Mouse (Mus musculus) midbrain, embryonic 16.5 days (tissue): ENCODE data around the gene Tnfsf13. TPM values are rescaled to one million over a fixed set of nuclear protein-coding genes. Genes with fewer than 3 reads are reported as not detected.

Source experiments
- ATAC-seq: fragments of 200-750 bp; cut with Nextera tagmentation; 2 replicates; pipeline ENCODE4 v1.8.0; 2017; ENCODE audit warnings: moderate TSS enrichment
- H3K27ac ChIP-seq: fragments of 300-500 bp; sonication (generic); 2 replicates; pipeline ENCODE4 v1.5.1; 2014; ENCODE audit warnings: mild to moderate bottlenecking, low read length, mixed read lengths
- H3K27me3 ChIP-seq: fragments of 300-500 bp; sonication (generic); 2 replicates; pipeline ENCODE4 v1.6.1; 2014; ENCODE audit warnings: low read depth, low read length, mixed read lengths; ENCODE audit not compliant: control insufficient read depth, insufficient read depth
- H3K36me3 ChIP-seq: fragments of 300-500 bp; sonication (generic); 2 replicates; pipeline ENCODE4 v1.6.1; 2014; ENCODE audit warnings: mild to moderate bottlenecking, low read length, moderate library complexity, mixed read lengths; ENCODE audit not compliant: control insufficient read depth, insufficient read depth
- H3K4me1 ChIP-seq: fragments of 300-500 bp; sonication (generic); 2 replicates; pipeline ENCODE4 v1.6.1; 2014; ENCODE audit warnings: mild to moderate bottlenecking, low read length, mixed read lengths; ENCODE audit not compliant: control insufficient read depth, insufficient read depth
- H3K4me2 ChIP-seq: fragments of 300-500 bp; sonication (generic); 2 replicates; pipeline ENCODE4 v1.6.1; 2014; ENCODE audit warnings: mild to moderate bottlenecking, low read length, mixed read lengths
- H3K4me3 ChIP-seq: fragments of 300-500 bp; sonication (generic); 2 replicates; pipeline ENCODE4 v1.5.1; 2014; ENCODE audit warnings: low read depth, mild to moderate bottlenecking, low read length, moderate library complexity, mixed read lengths
- H3K9ac ChIP-seq: fragments of 300-500 bp; sonication (generic); 2 replicates; pipeline ENCODE4 v1.6.1; 2014; ENCODE audit warnings: low read depth, low read length, mixed read lengths
- H3K9me3 ChIP-seq: fragments of 300-500 bp; sonication (generic); replicated peaks from 2 replicates; pipeline ENCODE4 v1.6.1; 2014; ENCODE audit warnings: mild to moderate bottlenecking, low read length, mixed read lengths; ENCODE audit not compliant: control insufficient read depth, poor library complexity, severe bottlenecking
- WGBS: fragments of 180-500 bp; shearing (Covaris S2); extraction: QIAGEN DNeasy Blood & Tissue Kit; methylation state at CpG from one replicate; pipeline ENCODE4 v1.1.7; 2014; 5-methylcytosine and 5-hydroxymethylcytosine counted together
- polyA plus RNA-seq: library from polyadenylated mRNA; unstranded; fragments of >200 nt; fragmentation: Nextera tagmentation; extraction: Ambion mirVana; gene quantifications from 2 replicates; pipeline ENCODE4 v1.2.1, GENCODE M21; 2015

Gene Tnfsf13
- polyA plus RNA-seq, 1 experiment from 2014 or later = 0.53 TPM

DNA sequence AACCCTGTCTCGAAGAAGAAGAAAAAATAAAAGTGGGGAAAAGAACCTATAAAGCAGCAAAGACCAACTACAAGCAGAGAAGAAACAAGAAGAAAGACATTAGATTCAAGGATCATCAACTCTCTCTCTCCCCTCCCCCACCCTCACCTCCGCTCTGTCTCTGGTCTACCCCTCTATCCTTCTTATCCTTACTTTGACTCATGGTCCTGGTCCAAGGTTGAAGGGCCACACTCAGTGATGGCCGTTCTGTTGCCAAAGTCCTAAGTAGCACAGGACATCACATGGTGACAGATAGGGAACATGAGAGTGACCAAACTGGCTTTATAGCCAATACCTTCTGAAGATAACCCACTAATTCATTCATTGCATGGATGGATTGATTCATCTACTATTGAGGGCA is 11.8 kb upstream of the Tnfsf13 start:
- Histone ChIP-seq H3K27me3 (no peaks in the 10 kb centered on the region), H3K9me3 (no peaks in the 10 kb centered on the region), H3K4me3 (no peak overlapping the region), H3K27ac (no peak overlapping the region), H3K9ac (no peak overlapping the region), H3K36me3 (no peaks in the 10 kb centered on the region), H3K4me1 (peaks cover 14% of the 10 kb centered on the region), H3K4me2 (no peak overlapping the region)
- ATAC-seq = no peak
- WGBS = 86% methylated on average over 3 of the region's 3 CpGs

DNA sequence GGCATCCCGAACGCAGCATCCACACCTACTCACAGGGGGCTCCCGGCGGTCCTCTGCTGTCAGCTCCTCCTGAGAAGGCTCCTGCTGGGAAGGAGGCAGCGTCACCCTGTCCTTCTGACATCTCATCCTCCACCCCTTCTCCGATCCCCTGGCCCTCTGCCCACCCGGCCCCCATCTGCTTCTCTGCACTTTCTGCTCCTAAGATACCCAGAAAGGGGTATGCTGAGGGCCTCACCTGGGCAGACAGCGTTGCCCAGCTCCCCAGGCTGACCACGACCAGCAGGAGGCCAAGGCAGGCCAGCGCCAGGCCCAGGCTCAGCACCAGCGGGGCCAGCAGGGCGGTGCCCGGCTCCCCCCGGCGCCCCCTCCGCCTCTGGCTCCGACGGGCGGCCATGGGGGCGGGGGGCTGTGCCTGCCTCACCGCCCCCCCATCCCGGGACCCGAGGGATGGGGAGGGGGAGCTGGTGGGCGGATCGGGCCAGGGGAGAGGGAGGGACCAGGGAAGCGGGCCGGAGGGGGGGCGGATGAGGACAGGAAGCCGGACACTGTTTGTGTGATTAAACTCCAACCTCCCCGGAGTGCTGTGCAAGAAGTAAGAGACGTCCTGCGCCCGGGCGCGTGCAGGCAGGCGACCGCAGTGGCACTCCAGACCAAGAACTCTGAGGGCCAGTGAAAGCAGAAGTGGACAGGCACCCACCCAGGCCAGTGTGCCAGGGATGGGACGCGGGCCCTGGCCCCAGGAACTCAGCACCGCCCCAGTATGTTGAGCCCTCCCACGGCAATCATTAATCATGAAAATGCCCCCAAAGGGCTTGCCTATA is 10.0 kb upstream of the Tnfsf13 start, which contains the start of the genes Tnfsf12 and Tnfsfm13:
Gene Tnfsf12 (minus strand): TSS at position 489 of the 821 bp plus-strand sequence.
Gene Tnfsfm13 (minus strand): TSS at position 738 of the 821 bp plus-strand sequence.
- H3K36me3 ChIP-seq = no peaks in the 10 kb centered on the region
- WGBS = 3% methylated on average over 37 of the region's 41 CpGs
- 0 out of 2 replicates have a peak, but pooled peaks have one; percentile 54 for ATAC-seq
- peaks cover 14% of the 10 kb centered on the region for H3K4me1 ChIP-seq
- H3K27me3 ChIP-seq = no peaks in the 10 kb centered on the region
- H3K9me3 ChIP-seq = no peaks in the 10 kb centered on the region
- H3K27ac ChIP-seq = 0 out of 2 replicates have a peak within 1 kb of the TSS, but pooled peaks have one; percentile 19
- H3K9ac ChIP-seq = peak within 1 kb of the TSS; percentile 79
- peak within 1 kb of the TSS; percentile 45 for H3K4me3 ChIP-seq
- H3K4me2 ChIP-seq = peak within 1 kb of the TSS; percentile 94

DNA sequence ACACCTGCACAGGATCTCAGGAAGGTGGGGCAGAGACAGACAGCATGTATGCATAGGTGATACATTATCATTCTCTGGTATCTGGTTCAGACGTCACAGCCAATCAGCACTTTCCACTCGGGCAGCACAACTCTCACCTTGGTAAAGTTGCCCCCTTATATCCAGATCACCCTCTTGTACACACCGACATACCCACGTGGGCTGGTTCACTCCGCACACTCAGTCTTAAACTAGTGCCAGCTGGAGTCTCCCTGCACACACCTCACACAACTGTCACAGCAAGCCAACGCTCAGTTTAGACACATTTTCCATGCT is 9.4 kb upstream of the Tnfsf13 start:
- peak overlapping the region; percentile 79 for H3K9ac ChIP-seq
- no peak for ATAC-seq
- H3K27ac ChIP-seq = no peak overlapping the region
- H3K36me3 ChIP-seq = no peaks in the 10 kb centered on the region
- H3K9me3 ChIP-seq = no peaks in the 10 kb centered on the region
- 36% methylated on average over 6 of the region's 6 CpGs for WGBS
- H3K4me1 ChIP-seq = peaks cover 14% of the 10 kb centered on the region
- peak overlapping the region; percentile 45 for H3K4me3 ChIP-seq
- H3K27me3 ChIP-seq = no peaks in the 10 kb centered on the region
- H3K4me2 ChIP-seq = peak overlapping the region; percentile 94

DNA sequence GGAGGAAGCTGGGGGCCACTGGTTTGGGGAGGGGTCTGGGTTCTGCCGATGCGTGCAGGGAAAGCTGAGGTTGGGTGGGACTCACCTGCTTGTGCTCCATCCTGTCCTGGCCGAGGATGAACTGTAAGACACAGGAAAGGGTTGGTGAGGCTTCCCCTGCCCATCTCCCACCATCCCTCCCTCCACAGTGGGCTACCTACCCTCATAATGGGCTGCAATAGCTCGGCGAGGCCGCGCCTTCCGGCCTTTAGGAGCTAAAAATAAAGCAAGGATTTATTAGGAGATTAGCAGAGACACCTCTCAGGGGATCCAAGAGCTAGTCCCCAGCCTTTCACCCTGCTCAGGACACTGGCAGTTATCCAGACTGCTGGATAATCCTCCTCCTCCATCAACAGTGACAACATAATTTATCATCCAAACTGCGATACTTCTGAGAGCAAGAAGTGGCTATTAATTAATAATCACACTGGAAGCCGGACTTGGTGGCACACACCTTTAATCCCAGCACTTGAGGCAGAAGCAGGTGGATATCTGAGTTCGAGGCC is 7.9 kb upstream of the Tnfsf13 start:
- Histone ChIP-seq H3K4me3 (no peak overlapping the region), H3K27ac (no peak overlapping the region), H3K9me3 (no peaks in the 10 kb centered on the region), H3K36me3 (no peaks in the 10 kb centered on the region), H3K4me1 (peaks cover 14% of the 10 kb centered on the region), H3K4me2 (no peak overlapping the region), H3K27me3 (no peaks in the 10 kb centered on the region), H3K9ac (no peak overlapping the region)
- 37% methylated on average over 11 of the region's 11 CpGs for WGBS
- ATAC-seq = no peak

DNA sequence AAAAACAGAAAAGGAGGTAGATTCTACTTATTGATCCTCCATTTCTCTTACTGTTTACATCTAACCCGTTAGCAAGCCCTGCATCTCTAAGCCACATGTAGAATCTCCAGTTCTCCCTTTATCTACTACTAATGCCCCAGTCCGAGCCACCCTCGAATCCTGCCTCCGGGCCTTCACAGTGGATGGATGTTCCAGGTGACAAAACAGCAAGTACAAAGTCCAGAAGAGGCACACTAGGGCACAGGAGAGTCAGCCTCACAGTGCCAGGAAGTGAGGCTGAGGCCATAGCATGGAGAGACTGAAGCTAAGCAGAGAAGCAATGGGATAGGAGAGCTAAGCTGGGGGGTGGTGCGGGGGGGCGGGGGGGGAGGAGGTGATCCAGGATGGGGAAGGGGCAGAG is 7.3 kb upstream of the Tnfsf13 start:
- no peaks in the 10 kb centered on the region for H3K27me3 ChIP-seq
- ATAC-seq = no peak
- no peak overlapping the region for H3K27ac ChIP-seq
- no peaks in the 10 kb centered on the region for H3K36me3 ChIP-seq
- H3K4me1 ChIP-seq = peaks cover 14% of the 10 kb centered on the region
- H3K4me2 ChIP-seq = no peak overlapping the region
- no peak overlapping the region for H3K4me3 ChIP-seq
- H3K9me3 ChIP-seq = no peaks in the 10 kb centered on the region
- WGBS = 88% methylated on average over 6 of the region's 6 CpGs
- H3K9ac ChIP-seq = no peak overlapping the region

DNA sequence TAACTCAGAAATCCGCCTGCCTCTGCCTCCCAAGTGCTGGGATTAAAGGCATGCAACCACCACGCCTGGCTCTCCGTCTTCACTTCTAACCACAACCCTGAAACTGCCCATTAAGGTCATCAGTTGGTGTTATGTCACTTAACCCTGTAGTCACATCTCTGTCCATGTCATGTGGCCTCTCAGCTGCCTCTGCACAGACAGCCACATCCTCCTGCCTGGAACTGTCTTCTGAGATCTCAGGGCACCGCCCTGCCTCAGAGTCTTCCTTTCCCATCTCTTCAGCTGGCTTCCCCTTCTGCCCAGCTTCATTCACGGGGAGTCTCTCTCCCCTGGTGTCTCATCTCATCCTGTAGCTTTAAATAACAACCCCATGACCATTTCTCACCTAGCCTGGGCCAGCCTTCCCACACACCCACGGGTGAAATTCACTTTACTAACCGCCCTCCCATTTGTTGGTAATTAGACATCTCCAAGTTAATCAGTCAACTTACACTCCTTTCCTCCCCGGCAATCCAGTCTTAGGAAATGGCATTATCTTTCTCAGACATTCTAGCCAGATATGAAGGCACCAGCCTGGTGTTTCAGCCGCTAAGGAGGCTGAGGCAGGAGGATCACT is 6.7 kb upstream of the Tnfsf13 start:
- no peak for ATAC-seq

DNA sequence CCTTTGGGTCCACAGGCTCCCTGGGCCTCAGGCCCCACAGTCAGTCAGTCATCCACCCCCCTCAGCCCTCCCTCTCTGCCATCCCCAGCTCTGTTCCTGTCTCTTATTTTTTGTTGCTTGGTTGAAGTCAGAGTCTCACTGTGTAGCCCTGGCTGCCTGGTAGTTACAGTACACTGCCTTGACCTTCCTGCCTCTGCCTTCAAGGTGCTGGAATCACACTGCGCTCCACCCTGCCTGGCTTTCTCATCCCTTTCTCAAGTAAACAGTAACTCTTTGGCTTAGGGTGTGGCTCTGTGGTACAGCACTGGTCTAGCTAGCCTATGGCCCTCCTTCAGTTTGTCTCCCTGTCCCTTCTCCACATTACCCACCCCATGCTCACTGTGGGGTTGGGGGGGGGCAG is 4.3 kb upstream of the Tnfsf13 start:
- 100% methylated on average over 1 of the region's 1 CpGs for WGBS
- Histone ChIP-seq H3K4me3 (no peak overlapping the region), H3K27me3 (no peaks in the 10 kb centered on the region), H3K9me3 (no peaks in the 10 kb centered on the region), H3K36me3 (no peaks in the 10 kb centered on the region), H3K4me2 (no peak overlapping the region), H3K9ac (no peak overlapping the region), H3K4me1 (peaks cover 2% of the 10 kb centered on the region; the same call in 1 of the 2 replicates), H3K27ac (no peak overlapping the region)
- no peak for ATAC-seq

More for the DNA sequence above, 6.7 kb upstream of the Tnfsf13 start:
- no peak overlapping the region for H3K9ac ChIP-seq
- H3K4me1 ChIP-seq = peaks cover 14% of the 10 kb centered on the region
- no peak overlapping the region for H3K4me2 ChIP-seq
- no peaks in the 10 kb centered on the region for H3K27me3 ChIP-seq
- H3K27ac ChIP-seq = no peak overlapping the region
- H3K36me3 ChIP-seq = no peaks in the 10 kb centered on the region
- H3K4me3 ChIP-seq = no peak overlapping the region
- H3K9me3 ChIP-seq = no peaks in the 10 kb centered on the region
- WGBS = 80% methylated on average over 9 of the region's 9 CpGs

DNA sequence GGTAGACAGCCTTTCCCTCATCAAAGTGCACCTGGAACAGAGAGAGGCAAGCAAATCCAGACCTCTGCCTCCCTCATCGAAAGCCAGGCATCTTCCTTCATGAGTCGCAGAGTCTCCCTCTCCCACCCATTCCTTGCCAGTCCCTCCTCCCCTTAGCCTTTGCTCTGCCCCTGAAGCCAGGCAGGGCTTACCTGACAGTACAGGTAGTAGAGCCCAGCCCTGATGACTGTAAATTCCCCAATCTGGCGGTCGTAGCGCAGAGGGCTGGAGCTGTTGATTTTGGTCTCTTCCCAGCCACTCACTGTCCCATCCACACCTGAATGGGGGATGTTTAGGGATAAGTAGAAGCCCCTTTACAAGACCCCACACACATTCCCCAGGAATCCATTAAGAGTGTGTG is 1.5 kb upstream of the Tnfsf13 start:
- H3K4me2 ChIP-seq = no peak overlapping the region
- no peaks in the 10 kb centered on the region for H3K36me3 ChIP-seq
- no peak overlapping the region for H3K27ac ChIP-seq
- H3K4me3 ChIP-seq = no peak overlapping the region
- H3K4me1 ChIP-seq = peaks cover 9% of the 10 kb centered on the region; the same call in 1 of the 2 replicates
- H3K27me3 ChIP-seq = no peaks in the 10 kb centered on the region
- no peak for ATAC-seq
- H3K9me3 ChIP-seq = no peaks in the 10 kb centered on the region
- 0 out of 2 replicates have a peak overlapping the region, but pooled peaks have one; percentile 4 for H3K9ac ChIP-seq
- 67% methylated on average over 5 of the region's 5 CpGs for WGBS

DNA sequence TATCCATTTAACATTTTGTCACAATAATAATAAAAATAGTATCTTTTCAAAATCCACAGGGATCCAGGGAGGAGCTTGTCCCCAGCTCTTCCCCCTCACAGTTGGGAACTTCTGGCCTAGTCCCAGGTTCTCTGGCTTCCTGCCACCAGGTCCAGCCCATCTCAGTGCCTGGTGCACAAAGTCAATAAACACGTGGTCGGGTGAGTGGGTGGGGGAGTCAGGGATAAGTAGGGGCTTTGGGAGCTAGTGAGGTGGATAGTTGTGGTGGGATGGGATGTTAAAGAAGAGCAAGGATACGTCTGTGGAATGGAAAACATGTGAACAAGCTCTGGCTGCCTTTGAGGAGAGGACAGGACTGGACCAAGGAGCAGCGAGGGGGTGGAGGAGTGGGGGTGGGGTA is 793 bp upstream of the Tnfsf13 start:
- no peak overlapping the region for H3K4me2 ChIP-seq
- ATAC-seq = no peak
- no peak overlapping the region for H3K27ac ChIP-seq
- no peaks in the 10 kb centered on the region for H3K36me3 ChIP-seq
- no peak overlapping the region for H3K4me3 ChIP-seq
- WGBS = 15% methylated on average over 4 of the region's 4 CpGs
- 0 out of 2 replicates have a peak overlapping the region, but pooled peaks have one; percentile 4 for H3K9ac ChIP-seq
- H3K4me1 ChIP-seq = peaks cover 9% of the 10 kb centered on the region; the same call in 1 of the 2 replicates
- H3K9me3 ChIP-seq = no peaks in the 10 kb centered on the region
- no peaks in the 10 kb centered on the region for H3K27me3 ChIP-seq
